Mouse (Mus musculus): ENCODE data around the gene Cd53.

GRCm38 (mm10) chr3:106785130-106785529 is 4.8 kb downstream of the Cd53 start:
- TF ChIP-seq MAFK (IDR thresholded peaks at IDR 0.05; ENCODE audit: insufficient read depth, low read depth, low read length) (no peak), ZNF384 (IDR thresholded peaks at IDR 0.05; ENCODE audit: low read depth, low read length) (no peak), ZC3H11A (IDR thresholded peaks at IDR 0.05; ENCODE audit: borderline replicate concordance, low read depth, low read length) (no peak)

Measured in ES-E14 (cell line).